8 mouse cellular contexts compared by ENCODE assay signal in genomic region chr17:5138641-5139205, GRCm38 (mm10).
DNase-seq lines count a peak whose midpoint lies in the region; ATAC-seq and TF ChIP-seq lines count a peak whose summit lies in the region.

No protein-coding gene starts in this region.

- no peak for TF ChIP-seq POLR2A in CH12.LX (IDR thresholded peaks at IDR 0.05; ENCODE audit: low read depth, low read length)

- dilution Hi-C loops in CH12.LX (cut with MboI; ENCODE audit: extremely low pct_ligation_motif_present, extremely low pct_unique_long_range_greater_than_20kb, low sequenced_read_pairs) = no loop called here

- no peaks in the 10 kb centered on the region for H3K9me3 ChIP-seq in CH12.LX (replicated peaks; ENCODE audit: low read length)
- H3K9me3 ChIP-seq in forebrain, embryonic 12.5 days = no peaks in the 10 kb centered on the region
- no peaks in the 10 kb centered on the region for H3K9me3 ChIP-seq in liver, postnatal 0 days (ENCODE audit: low read length)
- H3K9me3 ChIP-seq in neural tube, embryonic 14.5 days (ENCODE audit: control insufficient read depth, low read length) = no peaks in the 10 kb centered on the region

- ATAC-seq in forebrain, embryonic 12.5 days (ENCODE audit: low FRiP score) = peak; percentile 91
- peak; percentile 81 for ATAC-seq in liver, postnatal 0 days
- ATAC-seq in neural tube, embryonic 14.5 days (ENCODE audit: low read depth) = peak; percentile 93

- H3K4me1 ChIP-seq in CH12.LX (ENCODE audit: control insufficient read depth in 1 of 2, insufficient read depth in 2 of 2) = peaks cover 10 to 82% of the 10 kb centered on the region in 2 experiments
- peaks cover 51% of the 10 kb centered on the region for H3K4me1 ChIP-seq in forebrain, embryonic 12.5 days
- peaks cover 22% of the 10 kb centered on the region for H3K4me1 ChIP-seq in liver, postnatal 0 days (ENCODE audit: insufficient read depth)
- peaks cover 33% of the 10 kb centered on the region for H3K4me1 ChIP-seq in neural tube, embryonic 14.5 days (ENCODE audit: control insufficient read depth, insufficient read depth, low read length)

- peaks cover 0 to 14% of the 10 kb centered on the region in 2 experiments for H3K36me3 ChIP-seq in CH12.LX (replicated peaks in 1 of 2; ENCODE audit: control insufficient read depth in 1 of 2, insufficient read depth in 1 of 2, low read length in 1 of 2)
- H3K36me3 ChIP-seq in forebrain, embryonic 12.5 days (replicated peaks) = no peaks in the 10 kb centered on the region
- H3K36me3 ChIP-seq in liver, postnatal 0 days (replicated peaks; ENCODE audit: insufficient read depth, low read length) = no peaks in the 10 kb centered on the region
- no peaks in the 10 kb centered on the region for H3K36me3 ChIP-seq in neural tube, embryonic 14.5 days (ENCODE audit: control insufficient read depth, insufficient read depth, low read length)

- H3K4me3 ChIP-seq in CH12.LX (replicated peaks in 1 of 3; ENCODE audit: low read depth in 2 of 3, low read length in 2 of 3, poor library complexity in 1 of 3) = peak overlapping the region; percentile 16 to 31 (median 27)
- no peak overlapping the region for H3K4me3 ChIP-seq in forebrain, embryonic 12.5 days (replicated peaks)
- H3K4me3 ChIP-seq in liver, postnatal 0 days (ENCODE audit: low read depth, low read length) = no peak overlapping the region
- H3K4me3 ChIP-seq in neural tube, embryonic 14.5 days (ENCODE audit: low read depth, low read length) = no peak overlapping the region

- in situ Hi-C loops in CH12.LX (cut with MboI; ENCODE audit: low pct_ligation_motif_present, low pct_unique_long_range_greater_than_20kb, low sequenced_read_pairs) = no loop called here

- H3K27ac ChIP-seq in CH12.LX (ENCODE audit: insufficient read depth, low read depth) = peak overlapping the region; percentile 68
- H3K27ac ChIP-seq in forebrain, embryonic 12.5 days = peak overlapping the region; percentile 85
- H3K27ac ChIP-seq in liver, postnatal 0 days (ENCODE audit: low read depth) = peak overlapping the region; percentile 55
- peak overlapping the region; percentile 86 for H3K27ac ChIP-seq in neural tube, embryonic 14.5 days (ENCODE audit: low read depth, low read length)

- H3K4me2 ChIP-seq in CH12.LX (ENCODE audit: insufficient read depth, low read depth, poor library complexity, severe bottlenecking) = peak overlapping the region; percentile 74
- peak overlapping the region; percentile 8; the same call in 1 of the 2 replicates for H3K4me2 ChIP-seq in forebrain, embryonic 12.5 days
- H3K4me2 ChIP-seq in liver, postnatal 0 days (ENCODE audit: low read depth, low read length) = no peak overlapping the region; the same call in 1 of the 2 replicates
- peak overlapping the region; percentile 17; the same call in 1 of the 2 replicates for H3K4me2 ChIP-seq in neural tube, embryonic 14.5 days (ENCODE audit: low read depth, low read length)

- DNase-seq in CH12.LX (ENCODE audit: extremely low read depth) = peak; percentile 90
- peak; percentile 72 for DNase-seq in adrenal gland, postnatal 10 days
- peak; percentile 55 to 59 for DNase-seq in heart, postnatal 10 days
- peak; percentile 61 to 74 for DNase-seq in kidney, postnatal 4 days
- DNase-seq in liver, postnatal 0 days = peak; percentile 44
- DNase-seq in cerebellum, adult 8-10 months = no peak

- no peaks in the 10 kb centered on the region for H3K27me3 ChIP-seq in CH12.LX (replicated peaks)
- H3K27me3 ChIP-seq in forebrain, embryonic 12.5 days = no peaks in the 10 kb centered on the region
- H3K27me3 ChIP-seq in liver, postnatal 0 days (ENCODE audit: insufficient read depth, low read length) = no peaks in the 10 kb centered on the region
- H3K27me3 ChIP-seq in neural tube, embryonic 14.5 days (ENCODE audit: control insufficient read depth, insufficient read depth, low read length) = no peaks in the 10 kb centered on the region

- intact Hi-C loops in heart, postnatal 10 days (cut with DNase I) = loop anchor here (5.0 kb wide), 1 partner anchor 141 kb away; no protein-coding TSS in a partner anchor

- H3K79me2 ChIP-seq in CH12.LX (replicated peaks; ENCODE audit: control insufficient read depth, extremely low read depth, insufficient read depth, poor library complexity, severe bottlenecking) = no peaks in the 10 kb centered on the region

- H3K9ac ChIP-seq in CH12.LX (ENCODE audit: insufficient read depth, low read depth) = peak overlapping the region; percentile 57; the same call in 1 of the 2 replicates
- no peak overlapping the region for H3K9ac ChIP-seq in forebrain, embryonic 12.5 days
- H3K9ac ChIP-seq in liver, postnatal 0 days (replicated peaks) = no peak overlapping the region
- H3K9ac ChIP-seq in neural tube, embryonic 14.5 days (replicated peaks; ENCODE audit: low read depth, low read length) = no peak overlapping the region

- peak; percentile 3; the same call in 1 of the 2 replicates for TF ChIP-seq EP300 in CH12.LX (IDR thresholded peaks at IDR 0.05; ENCODE audit: low read length)
- TF ChIP-seq EP300 in liver, postnatal 0 days (IDR thresholded peaks at IDR 0.05; ENCODE audit: low read depth) = no peak

- no peak for TF ChIP-seq RAD21 in CH12.LX (IDR thresholded peaks at IDR 0.05; ENCODE audit: low read depth, low read length)

- TF ChIP-seq CTCF in CH12.LX (conservative IDR thresholded peaks at IDR 0.05 in 1 of 2, IDR thresholded peaks at IDR 0.05 in 1 of 2; ENCODE audit: low read depth in 2 of 2, low read length in 2 of 2) = no peak
- peak; percentile 49 for TF ChIP-seq CTCF in liver, postnatal 0 days (IDR thresholded peaks at IDR 0.05; ENCODE audit: low read depth)

- 30% methylated on average over 8 of the region's 8 CpGs for WGBS in forebrain, embryonic 12.5 days
- 32% methylated on average over 8 of the region's 8 CpGs for WGBS in liver, postnatal 0 days (ENCODE audit: insufficient replicate concordance)
- WGBS in neural tube, embryonic 14.5 days = 6% methylated on average over 8 of the region's 8 CpGs

TF ChIP-seq in CH12.LX, 34 proteins besides CTCF, POLR2A, EP300 and RAD21:
- TF ChIP-seq MAFK (IDR thresholded peaks at IDR 0.05; ENCODE audit: insufficient replicate concordance, low read length) = peak; percentile 38; the same call in 1 of the 2 replicates
- peak; percentile 61 for TF ChIP-seq ETS1 (conservative IDR thresholded peaks at IDR 0.05; ENCODE audit: low read depth, low read length)
- TF ChIP-seq ELF1 (IDR thresholded peaks at IDR 0.05; ENCODE audit: low read depth, low read length) = peak; percentile 81
- no peak for TF ChIP-seq ZC3H11A (IDR thresholded peaks at IDR 0.05; ENCODE audit: low read depth, low read length)
- TF ChIP-seq UBTF (IDR thresholded peaks at IDR 0.05; ENCODE audit: low read depth, low read length) = no peak
- no peak for TF ChIP-seq PAX5 (IDR thresholded peaks at IDR 0.05; ENCODE audit: low read length)
- TF ChIP-seq CHD2 (IDR thresholded peaks at IDR 0.05; ENCODE audit: low read length) = 0 out of 2 replicates have a peak, but pooled peaks have one; percentile 5
- TF ChIP-seq NRF1 (IDR thresholded peaks at IDR 0.05; ENCODE audit: low read depth, low read length) = 0 out of 2 replicates have a peak, but pooled peaks have one; percentile 21
- no peak for TF ChIP-seq SMC3 (IDR thresholded peaks at IDR 0.05; ENCODE audit: low read depth, low read length)
- TF ChIP-seq JUN (IDR thresholded peaks at IDR 0.05; ENCODE audit: insufficient read depth, low read depth, low read length) = no peak
- TF ChIP-seq RCOR1 (conservative IDR thresholded peaks at IDR 0.05; ENCODE audit: low read depth, low read length) = no peak
- peak; percentile 24; the same call in 1 of the 2 replicates for TF ChIP-seq IRF4 (IDR thresholded peaks at IDR 0.05; ENCODE audit: low read depth, low read length)
- no peak for TF ChIP-seq MAZ (IDR thresholded peaks at IDR 0.05; ENCODE audit: low read depth, low read length)
- TF ChIP-seq KAT2A (IDR thresholded peaks at IDR 0.05; ENCODE audit: insufficient replicate concordance, low read length) = 0 out of 2 replicates have a peak, but pooled peaks have one; percentile 32
- TF ChIP-seq MAX (IDR thresholded peaks at IDR 0.05; ENCODE audit: low read length) = no peak
- TF ChIP-seq SIN3A (IDR thresholded peaks at IDR 0.05; ENCODE audit: low read length) = peak; percentile 82
- TF ChIP-seq E2F4 (IDR thresholded peaks at IDR 0.05; ENCODE audit: insufficient replicate concordance, low read depth, low read length) = no peak
- peak; percentile 2; the same call in 1 of the 2 replicates for TF ChIP-seq MXI1 (IDR thresholded peaks at IDR 0.05; ENCODE audit: low read depth, low read length)
- no peak for TF ChIP-seq JUND (conservative IDR thresholded peaks at IDR 0.05; ENCODE audit: low read depth, low read length)
- TF ChIP-seq NELFE (IDR thresholded peaks at IDR 0.05; ENCODE audit: low read depth, low read length) = no peak
- TF ChIP-seq TCF12 (IDR thresholded peaks at IDR 0.05; ENCODE audit: low read depth, low read length) = peak; percentile 29; the same call in 1 of the 2 replicates
- TF ChIP-seq USF1 (IDR thresholded peaks at IDR 0.05; ENCODE audit: low read depth, low read length) = no peak
- TF ChIP-seq MEF2A (IDR thresholded peaks at IDR 0.05; ENCODE audit: borderline replicate concordance, low read depth, low read length) = 0 out of 2 replicates have a peak, but pooled peaks have one; percentile 4
- TF ChIP-seq ZNF384 (IDR thresholded peaks at IDR 0.05; ENCODE audit: low read depth, low read length) = no peak
- TF ChIP-seq USF2 (conservative IDR thresholded peaks at IDR 0.05; ENCODE audit: low read depth, low read length) = no peak
- peak; percentile 62 for TF ChIP-seq HCFC1 (IDR thresholded peaks at IDR 0.05; ENCODE audit: low read depth, low read length)
- TF ChIP-seq MYC (IDR thresholded peaks at IDR 0.05; ENCODE audit: low read depth, low read length) = no peak
- no peak for TF ChIP-seq TBP (conservative IDR thresholded peaks at IDR 0.05; ENCODE audit: low read depth, low read length)
- 0 out of 2 replicates have a peak, but pooled peaks have one; percentile 36 for TF ChIP-seq BHLHE40 (IDR thresholded peaks at IDR 0.05; ENCODE audit: low read depth, low read length)
TF ChIP-seq in CH12.LX: peak in this region for 13.

Comparison
In these comparisons a context has a peak if more than half of its experiments do, and no peak if none do; other contexts are left out.
1. H3K4me3 ChIP-seq: peak in CH12.LX (3 of 3); none in forebrain, embryonic 12.5 days (single experiment), liver, postnatal 0 days (single experiment) and neural tube, embryonic 14.5 days (single experiment).
2. Peak in every context shown above with its lines, with median percentiles within 50 percentile points of each other: H3K27ac ChIP-seq and ATAC-seq.